Mouse (Mus musculus) G1E (cell line): ENCODE results near the gene Mllt3.

Experiments
- CTCF ChIP-seq: IDR thresholded peaks from 2 replicates; pipeline ENCODE4 v1.5.1; 2012; ENCODE audit warnings: low read depth, low read length, inconsistent platforms, mixed read lengths
- GATA1 ChIP-seq: IDR thresholded peaks from 2 replicates; pipeline ENCODE4 v1.6.1; 2012; ENCODE audit warnings: borderline replicate concordance, low read length, inconsistent platforms, mixed read lengths
- GATA2 ChIP-seq: IDR thresholded peaks from 2 replicates; pipeline ENCODE4 v1.6.1; 2012; ENCODE audit warnings: low read depth, low read length, inconsistent platforms, borderline replicate concordance
- POLR2AphosphoS5 ChIP-seq: IDR thresholded peaks from 2 replicates; pipeline ENCODE4 v1.6.1; 2012; ENCODE audit warnings: low read depth, low read length, inconsistent platforms; ENCODE audit not compliant: insufficient replicate concordance
- TAL1 ChIP-seq: conservative IDR thresholded peaks from 2 replicates; pipeline ENCODE4 v1.6.1; 2012; ENCODE audit warnings: low read depth, low read length, inconsistent platforms, mixed read lengths

- TF ChIP-seq CTCF (no peak), POLR2AphosphoS5 (no peak), GATA1 (no peak), TAL1 (no peak), GATA2 (no peak)
Measured at GRCm38 (mm10) chr4:87829426-87830063, 203.6 kb downstream of the Mllt3 start.
